Mouse (Mus musculus): ENCODE measurements around the gene Gpc5. TPM values are rescaled to one million over a fixed set of nuclear protein-coding genes. Genes with fewer than 3 reads are reported as not detected.

Gene Gpc5
- polyA plus RNA-seq (2012; rRNA removed), result not detected in 2 replicates

- Histone ChIP-seq H3K4me3 (ENCODE audit: low read depth, low read length) (peak within 1 kb of the TSS; percentile 61), H3K27ac (ENCODE audit: insufficient read depth, low read depth, low read length) (no peak within 1 kb of the TSS), H3K27me3 (ENCODE audit: control insufficient read depth, insufficient read depth, low read length) (peaks cover 28% of the 10 kb centered on the region), H3K36me3 (ENCODE audit: control insufficient read depth, insufficient read depth, low read length) (no peaks in the 10 kb centered on the region), H3K4me1 (ENCODE audit: control insufficient read depth, insufficient read depth, insufficient read length, low read length) (peaks cover 6% of the 10 kb centered on the region; the same call in 1 of the 2 replicates)
- TF ChIP-seq CTCF (IDR thresholded peaks at IDR 0.05; ENCODE audit: extremely low read depth, insufficient read length, insufficient replicate concordance, low read depth, low read length), result no peak
- no peak for TF ChIP-seq POLR2A (IDR thresholded peaks at IDR 0.05; ENCODE audit: low read depth, low read length)
- 1% methylated on average over 31 of the region's 31 CpGs for WGBS
Measured at GRCm38 (mm10) chr14:115092081-115092480, at the start of gene Gpc5. Gene Gpc5, plus strand, starts transcription at chr14:115092215.

DNA sequence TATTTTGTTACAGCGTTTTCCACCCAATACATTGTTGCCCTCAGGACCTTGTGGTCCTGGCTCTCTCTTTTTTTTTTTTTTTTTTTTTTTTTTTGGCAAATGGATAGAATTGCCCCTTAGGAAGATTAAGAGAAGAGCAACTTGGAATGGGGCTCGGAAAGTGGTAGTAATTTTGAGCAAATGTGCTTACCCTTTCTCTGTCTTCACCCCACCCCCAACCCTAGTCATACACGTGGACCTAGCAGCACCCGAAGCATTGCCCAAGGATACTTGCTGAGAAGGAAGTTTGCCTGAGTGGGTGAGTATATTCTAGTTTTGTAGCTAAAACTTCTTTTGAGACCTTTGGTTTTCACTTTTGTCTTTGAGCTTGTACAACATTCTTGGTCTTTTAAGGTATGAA is 49.4 kb upstream of the Gpc5 start:
- TF ChIP-seq POLR2A (IDR thresholded peaks at IDR 0.05; ENCODE audit: low read depth, low read length) (no peak), CTCF (IDR thresholded peaks at IDR 0.05; ENCODE audit: extremely low read depth, insufficient read length, insufficient replicate concordance, low read depth, low read length) (no peak)
- Histone ChIP-seq H3K27me3 (ENCODE audit: control insufficient read depth, insufficient read depth, low read length) (0 out of 2 replicates have a peak, but pooled peaks cover 11% of the 10 kb centered on the region), H3K36me3 (ENCODE audit: control insufficient read depth, insufficient read depth, low read length) (peaks cover 9% of the 10 kb centered on the region), H3K4me3 (ENCODE audit: low read depth, low read length) (peak overlapping the region; percentile 97; the same call in 1 of the 2 replicates), H3K4me1 (ENCODE audit: control insufficient read depth, insufficient read depth, insufficient read length, low read length) (peaks cover 5% of the 10 kb centered on the region), H3K27ac (ENCODE audit: insufficient read depth, low read depth, low read length) (no peak overlapping the region)
- WGBS, result 4% methylated on average over 4 of the region's 4 CpGs

DNA sequence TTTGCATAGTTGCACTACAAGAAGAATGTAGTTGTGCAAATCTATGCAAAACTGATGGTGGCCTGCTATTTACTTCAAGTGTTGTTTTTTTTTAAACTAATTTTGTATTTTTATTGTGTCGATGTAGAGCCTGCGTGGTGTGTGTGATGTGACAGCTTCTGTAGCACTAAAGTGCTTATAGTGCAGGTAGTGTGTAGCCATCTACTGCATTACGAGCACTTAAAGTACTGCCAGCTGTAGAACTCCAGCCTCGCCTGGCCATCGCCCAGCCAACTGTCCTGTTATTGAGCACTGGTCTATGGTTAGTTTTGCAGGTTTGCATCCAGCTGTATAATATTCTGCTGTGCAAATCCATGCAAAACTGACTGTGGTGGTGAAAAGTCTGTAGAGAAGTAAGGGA is 48.0 kb upstream of the Gpc5 start:
- peaks cover 9% of the 10 kb centered on the region for H3K36me3 ChIP-seq (ENCODE audit: control insufficient read depth, insufficient read depth, low read length)
- H3K4me1 ChIP-seq (ENCODE audit: control insufficient read depth, insufficient read depth, insufficient read length, low read length), result peaks cover 5% of the 10 kb centered on the region
- H3K27me3 ChIP-seq (ENCODE audit: control insufficient read depth, insufficient read depth, low read length), result 0 out of 2 replicates have a peak, but pooled peaks cover 11% of the 10 kb centered on the region
- 86% methylated on average over 5 of the region's 5 CpGs for WGBS
- no peak overlapping the region for H3K4me3 ChIP-seq (ENCODE audit: low read depth, low read length)
- no peak for TF ChIP-seq POLR2A (IDR thresholded peaks at IDR 0.05; ENCODE audit: low read depth, low read length)
- TF ChIP-seq CTCF (IDR thresholded peaks at IDR 0.05; ENCODE audit: extremely low read depth, insufficient read length, insufficient replicate concordance, low read depth, low read length), result no peak
- H3K27ac ChIP-seq (ENCODE audit: insufficient read depth, low read depth, low read length), result no peak overlapping the region

GRCm38 (mm10) chr14:115045712-115046111 is 46.3 kb upstream of the Gpc5 start:
- H3K27ac ChIP-seq (ENCODE audit: insufficient read depth, low read depth, low read length), result no peak overlapping the region
- H3K36me3 ChIP-seq (ENCODE audit: control insufficient read depth, insufficient read depth, low read length), result peaks cover 9% of the 10 kb centered on the region
- 95% methylated on average over 3 of the region's 3 CpGs for WGBS

DNA sequence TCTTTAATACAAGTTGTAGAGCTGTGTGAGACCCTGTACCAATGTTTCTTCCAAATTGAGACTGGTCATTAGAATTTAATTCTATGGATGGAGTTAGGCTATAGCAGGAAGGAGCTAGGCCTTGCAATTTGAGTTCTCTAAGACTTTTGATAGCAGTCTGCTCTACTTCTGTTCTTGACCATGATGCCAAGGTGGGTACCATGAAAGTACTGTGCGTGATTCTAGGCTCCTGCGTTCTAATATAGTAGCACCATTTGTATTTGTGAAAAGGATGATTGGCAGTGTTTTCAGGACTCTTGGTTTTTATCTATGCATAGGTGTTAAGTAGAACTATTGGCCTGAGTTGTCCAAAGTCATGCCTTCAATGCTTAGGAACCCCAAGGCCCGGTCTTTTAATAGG is 44.7 kb upstream of the Gpc5 start:
- H3K27ac ChIP-seq (ENCODE audit: insufficient read depth, low read depth, low read length), result no peak overlapping the region
- H3K27me3 ChIP-seq (ENCODE audit: control insufficient read depth, insufficient read depth, low read length), result no peaks in the 10 kb centered on the region
- peaks cover 2% of the 10 kb centered on the region; the same call in 1 of the 2 replicates for H3K4me1 ChIP-seq (ENCODE audit: control insufficient read depth, insufficient read depth, insufficient read length, low read length)
- WGBS, result 93% methylated on average over 3 of the region's 3 CpGs
- TF ChIP-seq POLR2A (IDR thresholded peaks at IDR 0.05; ENCODE audit: low read depth, low read length), result no peak
- TF ChIP-seq CTCF (IDR thresholded peaks at IDR 0.05; ENCODE audit: extremely low read depth, insufficient read length, insufficient replicate concordance, low read depth, low read length), result no peak
- H3K36me3 ChIP-seq (ENCODE audit: control insufficient read depth, insufficient read depth, low read length), result peaks cover 9% of the 10 kb centered on the region
- no peak overlapping the region for H3K4me3 ChIP-seq (ENCODE audit: low read depth, low read length)

More at GRCm38 (mm10) chr14:115045712-115046111, 46.3 kb upstream of the Gpc5 start:
- H3K4me1 ChIP-seq (ENCODE audit: control insufficient read depth, insufficient read depth, insufficient read length, low read length), result peaks cover 2% of the 10 kb centered on the region; the same call in 1 of the 2 replicates
- no peaks in the 10 kb centered on the region for H3K27me3 ChIP-seq (ENCODE audit: control insufficient read depth, insufficient read depth, low read length)
- H3K4me3 ChIP-seq (ENCODE audit: low read depth, low read length), result no peak overlapping the region
- no peak for TF ChIP-seq CTCF (IDR thresholded peaks at IDR 0.05; ENCODE audit: extremely low read depth, insufficient read length, insufficient replicate concordance, low read depth, low read length)

GRCm38 (mm10) chr14:115047990-115048862 is 43.8 kb upstream of the Gpc5 start:
- Histone ChIP-seq H3K4me3 (ENCODE audit: low read depth, low read length) (no peak overlapping the region), H3K27ac (ENCODE audit: insufficient read depth, low read depth, low read length) (no peak overlapping the region), H3K36me3 (ENCODE audit: control insufficient read depth, insufficient read depth, low read length) (peaks cover 9% of the 10 kb centered on the region), H3K27me3 (ENCODE audit: control insufficient read depth, insufficient read depth, low read length) (no peaks in the 10 kb centered on the region), H3K4me1 (ENCODE audit: control insufficient read depth, insufficient read depth, insufficient read length, low read length) (no peaks in the 10 kb centered on the region)
- TF ChIP-seq CTCF (IDR thresholded peaks at IDR 0.05; ENCODE audit: extremely low read depth, insufficient read length, insufficient replicate concordance, low read depth, low read length), result no peak
- no peak for TF ChIP-seq POLR2A (IDR thresholded peaks at IDR 0.05; ENCODE audit: low read depth, low read length)
- 64% methylated on average over 5 of the region's 5 CpGs for WGBS

- no peak overlapping the region for H3K4me3 ChIP-seq (ENCODE audit: low read depth, low read length)
- 38% methylated on average over 5 of the region's 5 CpGs for WGBS
- H3K36me3 ChIP-seq (ENCODE audit: control insufficient read depth, insufficient read depth, low read length), result peaks cover 9% of the 10 kb centered on the region
- H3K4me1 ChIP-seq (ENCODE audit: control insufficient read depth, insufficient read depth, insufficient read length, low read length), result no peaks in the 10 kb centered on the region
- TF ChIP-seq POLR2A (IDR thresholded peaks at IDR 0.05; ENCODE audit: low read depth, low read length) (no peak), CTCF (IDR thresholded peaks at IDR 0.05; ENCODE audit: extremely low read depth, insufficient read length, insufficient replicate concordance, low read depth, low read length) (no peak)
- H3K27ac ChIP-seq (ENCODE audit: insufficient read depth, low read depth, low read length), result no peak overlapping the region
- no peaks in the 10 kb centered on the region for H3K27me3 ChIP-seq (ENCODE audit: control insufficient read depth, insufficient read depth, low read length)
Measured at GRCm38 (mm10) chr14:115048863-115049566, 43.0 kb upstream of the Gpc5 start.
